18 mouse cellular contexts compared by ENCODE assay signal in the genomic region with DNA sequence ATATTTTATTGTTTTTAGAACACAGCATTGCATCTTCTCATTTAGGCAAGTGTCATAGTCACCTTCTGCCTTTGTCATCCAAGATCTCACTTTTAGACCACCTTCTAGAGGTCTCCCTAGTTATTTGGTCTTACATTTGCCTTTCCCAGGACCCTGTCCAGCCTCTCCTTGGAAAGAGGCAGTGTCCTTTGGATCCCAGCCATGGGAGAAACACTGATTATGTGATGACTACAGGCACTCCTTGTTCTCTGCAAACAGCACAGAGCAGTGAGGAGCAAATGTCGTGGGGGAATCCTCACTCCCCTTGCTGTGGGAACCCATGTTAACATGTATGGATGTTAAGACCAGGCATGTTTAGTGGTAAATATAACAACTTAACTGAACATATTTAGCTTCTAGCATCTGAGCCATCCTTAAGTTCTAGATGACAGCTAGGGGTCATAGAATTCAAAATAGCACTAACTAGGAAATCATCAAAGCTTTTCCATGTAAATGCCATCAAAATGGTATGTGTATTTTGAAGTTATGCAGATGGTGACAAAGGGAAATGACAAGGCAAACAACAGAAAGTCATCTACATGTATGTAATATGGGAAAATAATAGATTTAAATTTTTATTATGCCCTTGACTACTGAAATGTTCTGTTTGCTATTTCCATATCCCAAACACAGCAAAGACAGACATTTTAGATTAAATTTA. TPM values are rescaled to one million over a fixed set of nuclear protein-coding genes. Genes with fewer than 3 reads are reported as not detected.
A peak's percentile ranks its signal among the peaks of the same experiment; 100 is the strongest.
DNase-seq lines count a peak whose midpoint lies in the region; TF ChIP-seq lines count a peak whose summit lies in the region.
"Had no signal": no experiment of that assay in that cellular context is flagged by ENCODE, and none has a peak within 500 bp of the region (broad histone marks: within the 10 kb centered on the region; RNA-seq: fewer than 3 reads in every experiment).

No protein-coding gene starts in this region.

- intact Hi-C loops in heart, adult 2 months (cut with DNase I): no loop called here
- intact Hi-C loops in heart, postnatal 36 days (cut with DNase I): no loop called here

- H3K9ac ChIP-seq in heart, adult 2 months (ENCODE audit: low read depth, low read length): no peak overlapping the region
- H3K9ac ChIP-seq: forebrain, embryonic 15.5 days; heart, embryonic 13.5 days; hindbrain, embryonic 14.5 days; limb, embryonic 12.5 days; liver, embryonic 15.5 days; stomach, embryonic 15.5 days had no signal

- no peaks in the 10 kb centered on the region for H3K9me3 ChIP-seq in heart, embryonic 10.5 days
- H3K9me3 ChIP-seq: forebrain, embryonic 15.5 days; heart, embryonic 13.5 days; limb, embryonic 12.5 days; liver, embryonic 15.5 days; stomach, embryonic 15.5 days had no signal

- no peak for TF ChIP-seq POLR2A in heart, adult 2 months (IDR thresholded peaks at IDR 0.05; ENCODE audit: insufficient read depth, low read depth, low read length)
- no peak for TF ChIP-seq POLR2A in myocyte (IDR thresholded peaks at IDR 0.05; ENCODE audit: insufficient read length, low read depth)

- WGBS in heart, adult 2 months: 22% methylated on average over 1 of the region's 1 CpGs
- WGBS in heart, embryonic 10.5 days: 55% methylated on average over 1 of the region's 1 CpGs

- H3K79me2 ChIP-seq in heart, adult 2 months (replicated peaks; ENCODE audit: control insufficient read depth, insufficient read depth, low read length): no peaks in the 10 kb centered on the region
- H3K79me2 ChIP-seq in myocyte (ENCODE audit: control insufficient read depth, insufficient read depth): no peaks in the 10 kb centered on the region

- H3K27ac ChIP-seq in heart, adult 2 months: peak overlapping the region; percentile 40
- no peak overlapping the region for H3K27ac ChIP-seq in heart, embryonic 10.5 days
- H3K27ac ChIP-seq: forebrain, embryonic 15.5 days; heart, embryonic 13.5 days; hindbrain, embryonic 14.5 days; limb, embryonic 12.5 days; liver, embryonic 15.5 days; stomach, embryonic 15.5 days had no signal

- no peaks in the 10 kb centered on the region for H3K27me3 ChIP-seq in heart, adult 2 months (ENCODE audit: control insufficient read depth, insufficient read depth, low read length)
- no peaks in the 10 kb centered on the region for H3K27me3 ChIP-seq in heart, embryonic 10.5 days (ENCODE audit: insufficient read depth, poor library complexity, severe bottlenecking)
- H3K27me3 ChIP-seq in myocyte (ENCODE audit: control insufficient read depth, insufficient read depth, insufficient read length): no peaks in the 10 kb centered on the region
- H3K27me3 ChIP-seq: forebrain, embryonic 15.5 days; heart, embryonic 13.5 days; limb, embryonic 12.5 days; liver, embryonic 15.5 days; stomach, embryonic 15.5 days had no signal

- H3K4me2 ChIP-seq in myocyte (ENCODE audit: low read depth): peak overlapping the region; percentile 48
- H3K4me2 ChIP-seq: forebrain, embryonic 15.5 days; heart, embryonic 13.5 days; hindbrain, embryonic 14.5 days; limb, embryonic 12.5 days; liver, embryonic 15.5 days; stomach, embryonic 15.5 days had no signal

- no peak overlapping the region for H3K4me3 ChIP-seq in heart, adult 2 months
- no peak overlapping the region for H3K4me3 ChIP-seq in heart, embryonic 10.5 days
- no peak overlapping the region for H3K4me3 ChIP-seq in myocyte
- H3K4me3 ChIP-seq: forebrain, embryonic 15.5 days; heart, embryonic 13.5 days; limb, embryonic 12.5 days; liver, embryonic 15.5 days; stomach, embryonic 15.5 days had no signal

- TF ChIP-seq EP300 in heart, adult 2 months (IDR thresholded peaks at IDR 0.05; ENCODE audit: insufficient read depth, low read depth, low read length): no peak

- no peak for TF ChIP-seq CTCF in heart, adult 2 months (IDR thresholded peaks at IDR 0.05)

- peaks cover 3% of the 10 kb centered on the region; the same call in 1 of the 2 replicates for H3K4me1 ChIP-seq in heart, adult 2 months (ENCODE audit: control insufficient read depth, insufficient read depth, low read length)
- H3K4me1 ChIP-seq in heart, embryonic 10.5 days: no peaks in the 10 kb centered on the region
- H3K4me1 ChIP-seq: forebrain, embryonic 15.5 days; heart, embryonic 13.5 days; limb, embryonic 12.5 days; liver, embryonic 15.5 days; stomach, embryonic 15.5 days had no signal

- DNase-seq in adrenal gland, postnatal 10 days: peak; percentile 26
- DNase-seq in adrenal gland, postnatal 4 days (ENCODE audit: low spot score in 2 of 2): no peak
- DNase-seq in heart, adult 2 months: peak; percentile 41 to 44
- no peak for DNase-seq in heart, embryonic 10.5 days (ENCODE audit: low spot score)
- DNase-seq in heart, postnatal 36 days: peak; percentile 42 to 64
- DNase-seq in layer of hippocampus, postnatal 10 days (ENCODE audit: low spot score in 2 of 2): no peak
- no peak for DNase-seq in frontal cortex, postnatal 10 days (ENCODE audit: low spot score in 2 of 2)
- DNase-seq: cerebellum, adult 11-12 months; kidney, adult 11 months; thymus, postnatal 36 days had no signal

- H3ac ChIP-seq in myocyte (ENCODE audit: control insufficient read depth, insufficient read length): no peak overlapping the region

- H3K36me3 ChIP-seq in heart, adult 2 months (ENCODE audit: control insufficient read depth, insufficient read depth, low read length): no peaks in the 10 kb centered on the region
- no peaks in the 10 kb centered on the region for H3K36me3 ChIP-seq in heart, embryonic 10.5 days
- H3K36me3 ChIP-seq in myocyte (ENCODE audit: control insufficient read depth, insufficient read depth): no peaks in the 10 kb centered on the region
- H3K36me3 ChIP-seq: forebrain, embryonic 15.5 days; heart, embryonic 13.5 days; limb, embryonic 12.5 days; liver, embryonic 15.5 days; stomach, embryonic 15.5 days had no signal

TF ChIP-seq in myocyte, 11 proteins besides CTCF, POLR2A, EP300 and RAD21:
- TF ChIP-seq E2F4 (IDR thresholded peaks at IDR 0.05; ENCODE audit: insufficient read depth) (no peak), SRF (IDR thresholded peaks at IDR 0.05; ENCODE audit: control insufficient read depth, insufficient read length, low read depth) (no peak), USF1 (IDR thresholded peaks at IDR 0.05; ENCODE audit: low read depth) (no peak), POLR2AphosphoS2 (IDR thresholded peaks at IDR 0.05; ENCODE audit: insufficient read length, low read depth) (no peak), MYOG (IDR thresholded peaks at IDR 0.05; ENCODE audit: control insufficient read depth in 1 of 3, insufficient read depth in 1 of 3, insufficient read length in 2 of 3, low read depth in 2 of 3) (no peak), CEBPB (IDR thresholded peaks at IDR 0.05; ENCODE audit: insufficient read depth, poor library complexity, severe bottlenecking) (no peak), TCF3 (IDR thresholded peaks at IDR 0.05; ENCODE audit: insufficient read length, low read depth) (no peak), MYOD1 (IDR thresholded peaks at IDR 0.05; ENCODE audit: control insufficient read depth in 1 of 3, insufficient read length in 2 of 3, low read depth in 2 of 3) (no peak), MAX (IDR thresholded peaks at IDR 0.05; ENCODE audit: low read depth) (no peak), TCF12 (IDR thresholded peaks at IDR 0.05; ENCODE audit: insufficient read depth, poor library complexity, severe bottlenecking) (no peak), REST (IDR thresholded peaks at IDR 0.05; ENCODE audit: insufficient read depth, insufficient read length) (no peak)

RNA-seq across cellular contexts. Expression of gene Gm34302, which starts 43.1 kb away (rescaled TPM):
- total RNA-seq in adrenal gland, postnatal 10 days (2021): 1 to 10 TPM in 1 of 2 experiments, not detected in 1; 10.0 TPM
- 1 to 10 TPM in 1 of 2 experiments, not detected in 1; 2.6 TPM for total RNA-seq in adrenal gland, postnatal 4 days (2021)
- total RNA-seq in heart, adult 2 months (2021): 1,000 to 10,000 TPM in 1 of 2 experiments, 100 to 1,000 TPM in 1; 836 to 1,017 TPM
- 6.2 and 40.2 TPM in 2 replicates for polyA plus RNA-seq in heart, adult 2 months (2012; rRNA removed)
- 0.90 and 1.1 TPM in 2 replicates for polyA plus RNA-seq in heart, embryonic 10.5 days (2016; fragmentation: Nextera tagmentation; extraction: Ambion mirVana)
- 100 to 1,000 TPM; 629 to 735 TPM for total RNA-seq in heart, postnatal 36 days (2021)
- 1.5 TPM for polyA plus RNA-seq in myocyte (2012; fragmentation: generic; extraction: Trizol)
- total RNA-seq in layer of hippocampus, postnatal 10 days (2021): not detected
- polyA plus RNA-seq: forebrain, embryonic 15.5 days; heart, embryonic 13.5 days; hindbrain, embryonic 14.5 days; limb, embryonic 12.5 days; liver, embryonic 15.5 days; small intestine, adult 2 months; stomach, embryonic 15.5 days had no signal

Comparison
In these comparisons a context has a peak if more than half of its experiments do, and no peak if none do; other contexts are left out.
1. DNase-seq: peak in adrenal gland, postnatal 10 days (single experiment), heart, adult 2 months (2 of 2) and heart, postnatal 36 days (2 of 2); none in adrenal gland, postnatal 4 days (0 of 2), heart, embryonic 10.5 days (single experiment), layer of hippocampus, postnatal 10 days (0 of 2) and frontal cortex, postnatal 10 days (0 of 2).
2. RNA of gene Gm34302, which starts 43.1 kb away (total RNA-seq): 836 to 1,017 TPM in heart, adult 2 months and 629 to 735 TPM in heart, postnatal 36 days; 10.0 TPM in adrenal gland, postnatal 10 days, 2.6 TPM in adrenal gland, postnatal 4 days and not detected in layer of hippocampus, postnatal 10 days; every median in the first group is over 10 times any median in the second.